Mouse (Mus musculus) brain, adult 2 months (tissue): ENCODE data around the gene Serpina16.
"Not testable (repeated sequence)": the region's sequence is repeated elsewhere in the genome, so short reads cannot be mapped to it uniquely, and the experiment has no call there.

Experiments used
- DNase-seq: peaks from one replicate; pipeline ENCODE4 v3.0.0; 2011; ENCODE audit warnings: low read depth, low spot score

The Serpina16 gene

DNA sequence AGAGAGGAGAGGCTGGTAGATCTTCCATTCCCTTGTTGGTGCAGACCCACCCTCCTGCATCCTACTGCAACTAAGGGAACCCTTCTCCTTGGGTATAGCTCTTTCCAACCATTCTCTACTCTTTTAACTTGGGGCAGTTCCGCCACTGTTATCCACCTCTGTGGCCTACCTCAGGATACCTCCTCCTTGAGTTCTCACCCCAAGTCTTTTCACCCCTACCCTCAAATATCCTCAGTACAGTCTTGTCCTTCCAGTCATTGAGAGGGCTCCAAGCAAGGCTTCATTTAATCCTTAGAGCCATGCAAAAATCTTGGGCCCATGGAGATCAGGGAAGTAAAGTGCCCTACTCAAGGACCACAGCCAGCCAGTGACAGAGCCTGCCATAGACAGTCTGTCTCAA is at the start of gene Serpina16:
Gene Serpina16 (minus strand): TSS at position 101 of the 400 bp plus-strand sequence.
- no peak for DNase-seq

DNA sequence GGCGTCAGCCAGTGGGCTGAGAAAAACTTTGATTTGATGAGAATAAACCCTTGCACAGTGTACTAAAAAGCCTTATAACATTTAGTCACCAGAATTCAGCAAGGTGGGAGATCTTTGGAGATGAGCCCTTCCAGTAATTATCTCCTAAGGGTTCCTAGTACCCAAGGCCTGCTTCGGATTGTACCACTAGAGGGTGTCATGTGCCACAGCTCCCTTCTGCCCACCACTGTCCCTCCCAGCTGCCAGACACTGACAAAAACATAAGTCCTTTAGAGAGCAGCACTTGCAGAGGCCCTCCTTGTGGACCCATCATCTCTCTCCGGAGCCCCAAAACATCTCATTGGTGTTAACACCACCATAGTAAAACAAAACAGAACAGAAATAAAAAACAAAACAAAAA is 35.6 kb upstream of the Serpina16 start:
- peak; percentile 22 for DNase-seq

- DNase-seq, result peak; percentile 21
These were observed 34.5 kb upstream of the Serpina16 start for GRCm38 (mm10) chr12:103710405-103710804.

DNA sequence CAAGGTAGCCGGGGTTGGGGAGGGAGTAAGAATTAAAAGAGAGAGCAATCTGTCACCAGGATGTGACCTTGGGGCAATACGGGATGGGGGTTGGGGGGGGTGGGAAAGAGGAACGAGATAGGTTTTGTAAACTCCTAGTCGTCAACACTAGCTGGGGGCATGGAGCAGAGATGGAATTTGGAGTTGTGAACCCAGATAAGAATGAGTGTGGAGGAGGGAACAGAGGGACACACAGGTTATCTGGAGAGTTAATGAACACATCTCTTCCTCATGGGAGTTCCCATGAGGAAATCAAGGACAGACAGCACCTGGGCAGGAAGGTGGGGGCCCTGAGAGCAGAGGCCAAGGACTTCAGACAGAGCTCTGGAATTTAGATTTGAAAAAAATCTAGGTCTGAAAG is 30.2 kb upstream of the Serpina16 start:
- DNase-seq, result no peak

- DNase-seq, result no peak
These were observed 29.6 kb upstream of the Serpina16 start for GRCm38 (mm10) chr12:103705547-103705946.

DNA sequence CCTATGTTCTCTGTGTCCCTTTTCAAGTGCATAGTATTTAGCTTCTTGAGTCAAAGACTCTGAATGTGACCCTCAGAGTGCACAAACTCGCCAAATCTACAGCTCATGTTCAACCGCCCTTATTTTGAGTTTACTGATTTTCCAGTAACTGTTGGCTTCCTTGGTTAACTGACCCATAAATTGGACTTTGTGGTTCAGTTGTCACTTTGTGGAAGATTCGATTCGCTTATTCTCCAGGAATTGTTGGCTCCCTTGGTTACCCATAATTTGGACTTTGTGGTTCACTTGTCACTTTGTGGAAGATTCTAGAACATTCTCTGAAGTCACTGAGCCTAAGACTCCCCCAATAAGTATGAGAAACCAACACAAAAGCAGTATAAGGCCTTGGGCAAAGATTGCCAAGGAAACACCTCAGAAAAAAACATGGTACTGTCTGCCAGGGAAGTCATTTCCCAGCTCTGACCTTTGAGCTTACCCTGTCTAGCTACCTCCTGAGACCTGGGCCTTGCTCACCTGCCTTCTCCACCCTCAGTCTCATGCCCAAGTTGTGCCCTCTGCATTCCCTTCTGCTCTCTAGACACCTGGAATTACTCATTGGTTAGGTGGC is 24.3 kb upstream of the Serpina16 start:
- no peak for DNase-seq

DNA sequence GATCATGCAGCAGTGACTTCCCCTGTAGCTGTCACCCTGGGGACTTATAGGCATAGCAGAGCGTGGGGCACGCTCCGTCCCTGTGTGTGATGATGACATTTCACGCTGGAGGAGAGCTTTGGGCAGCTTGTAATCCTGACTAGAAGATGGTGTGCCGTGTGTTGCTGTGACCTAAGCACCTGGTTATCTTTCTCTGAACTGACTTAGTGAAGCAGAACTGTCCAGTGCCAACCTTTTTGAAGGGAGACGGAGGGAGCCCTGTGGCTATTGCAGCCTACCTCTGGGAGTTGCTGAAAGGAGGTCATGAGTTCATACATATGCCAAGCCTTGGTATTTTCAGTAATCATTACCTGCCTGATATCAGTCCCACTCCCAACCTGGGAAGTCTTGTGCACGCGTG is 19.5 kb upstream of the Serpina16 start, which contains the start of gene Serpina1f:
Gene Serpina1f (minus strand): TSS at position 101 of the 400 bp plus-strand sequence.
- DNase-seq, result no peak

DNA sequence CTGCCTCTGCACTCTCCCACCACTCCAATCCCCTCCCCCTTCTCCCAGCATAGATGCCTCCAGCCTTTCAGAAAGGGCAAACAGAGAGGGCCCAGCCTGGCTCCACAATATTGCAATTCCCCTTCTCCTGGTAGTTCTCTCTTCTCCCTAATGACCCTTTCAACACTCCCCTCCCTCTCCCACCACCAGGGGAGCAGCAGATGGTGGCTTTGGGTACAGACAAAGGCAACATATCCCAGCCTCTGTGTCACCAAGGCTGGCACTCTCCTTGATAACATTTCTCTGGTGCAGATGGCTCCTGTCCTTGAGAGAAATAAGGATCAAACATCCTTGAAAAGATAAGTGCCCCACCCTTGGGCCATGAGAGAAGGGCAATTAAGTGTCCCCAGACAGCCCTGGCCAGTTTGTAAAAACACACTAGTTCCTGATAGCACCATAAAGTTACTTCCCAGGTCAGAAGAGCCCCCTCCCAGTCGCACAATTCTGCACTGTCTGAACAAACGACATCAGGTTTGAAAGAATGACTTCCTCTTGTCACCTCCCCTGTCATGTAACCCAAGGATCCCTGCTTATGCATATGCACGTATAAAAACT is 12.4 kb upstream of the Serpina16 start:
- no peak for DNase-seq

- no peak for DNase-seq
These were observed 11.1 kb upstream of the Serpina16 start for GRCm38 (mm10) chr12:103687021-103687420.

DNA sequence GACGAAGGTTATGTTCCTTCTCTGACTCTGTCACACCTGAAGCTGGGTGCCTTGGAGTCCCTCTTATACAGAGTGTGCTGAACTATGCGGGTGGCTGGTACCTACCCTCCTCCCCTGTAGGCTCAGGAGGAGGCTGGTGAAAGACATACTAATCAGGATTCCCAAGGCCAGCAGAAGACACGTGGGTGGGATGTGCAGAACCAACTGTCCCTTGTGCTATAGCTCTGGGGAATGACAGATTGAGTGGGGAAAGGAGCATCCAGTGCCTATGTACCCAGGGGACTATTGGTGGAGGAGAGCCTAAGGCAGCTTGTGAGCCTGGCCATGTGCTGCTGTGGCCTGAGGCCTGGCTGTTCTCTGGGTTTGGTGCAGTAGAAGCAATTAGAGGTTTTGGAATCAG is 10.1 kb upstream of the Serpina16 start:
- DNase-seq, result peak; percentile 81

DNA sequence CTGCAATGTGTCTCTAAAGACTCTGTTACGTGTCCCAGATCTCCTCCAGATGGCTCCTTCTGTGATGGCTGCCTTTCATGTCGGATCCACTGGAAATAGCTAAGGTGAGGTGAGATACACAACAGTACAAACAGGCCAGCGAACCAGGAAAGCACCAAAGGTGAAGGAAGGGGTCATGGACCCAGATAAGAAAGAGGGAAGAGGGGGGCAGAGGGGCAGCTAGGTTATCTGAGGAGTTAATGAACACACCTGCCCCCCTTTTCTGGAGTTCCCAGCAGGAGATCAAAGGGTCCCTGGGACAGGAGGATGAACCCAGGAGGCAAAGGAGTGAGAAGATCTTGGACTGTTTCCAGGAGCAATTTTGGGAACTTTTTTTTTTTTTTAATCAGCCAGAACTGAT is 9.4 kb upstream of the Serpina16 start:
- peak; percentile 32 for DNase-seq

DNA sequence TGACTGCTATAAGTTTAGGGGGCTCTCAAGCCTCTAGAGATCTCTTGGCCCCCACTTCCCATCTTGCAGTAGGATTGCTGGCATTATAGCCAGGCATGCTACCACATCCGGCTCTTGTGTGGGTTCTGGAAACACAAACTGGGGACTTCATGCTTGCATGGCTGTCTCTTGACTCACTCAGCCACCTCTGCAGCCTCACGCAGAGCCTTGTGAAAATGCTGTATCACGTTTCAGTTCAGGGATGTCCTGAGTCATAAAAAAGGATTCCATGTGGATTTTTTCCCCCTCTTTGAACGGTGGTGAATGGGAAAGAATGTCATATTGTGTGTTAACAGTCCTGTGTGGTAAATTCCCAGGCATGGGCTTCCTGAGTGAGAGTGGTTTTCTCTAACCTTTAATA is 7.8 kb upstream of the Serpina16 start:
- DNase-seq, result peak; percentile 19

GRCm38 (mm10) chr12:103681739-103682138 is 5.8 kb upstream of the Serpina16 start:
- no peak for DNase-seq

GRCm38 (mm10) chr12:103681169-103681568 is 5.2 kb upstream of the Serpina16 start:
- no peak for DNase-seq

DNA sequence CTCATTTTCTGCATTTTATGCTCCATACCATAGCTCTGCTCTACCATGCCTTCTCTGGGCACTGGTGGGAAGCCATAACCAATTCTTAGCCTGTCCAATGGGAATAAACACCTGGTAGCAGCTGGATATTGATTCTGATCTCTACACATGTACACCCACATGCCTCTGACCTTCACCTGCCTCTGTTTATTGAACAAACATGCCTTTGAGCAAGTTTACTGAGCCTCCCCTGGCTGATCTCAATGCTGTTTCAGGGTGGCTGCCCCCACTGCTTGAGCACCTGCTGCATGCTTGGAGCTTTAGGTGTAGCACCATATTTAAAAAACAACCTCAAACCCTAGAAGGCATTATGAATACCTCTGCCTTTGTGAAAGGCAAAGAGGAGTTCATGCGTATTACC is 3.9 kb upstream of the Serpina16 start:
- DNase-seq, result not testable (repeated sequence)

DNA sequence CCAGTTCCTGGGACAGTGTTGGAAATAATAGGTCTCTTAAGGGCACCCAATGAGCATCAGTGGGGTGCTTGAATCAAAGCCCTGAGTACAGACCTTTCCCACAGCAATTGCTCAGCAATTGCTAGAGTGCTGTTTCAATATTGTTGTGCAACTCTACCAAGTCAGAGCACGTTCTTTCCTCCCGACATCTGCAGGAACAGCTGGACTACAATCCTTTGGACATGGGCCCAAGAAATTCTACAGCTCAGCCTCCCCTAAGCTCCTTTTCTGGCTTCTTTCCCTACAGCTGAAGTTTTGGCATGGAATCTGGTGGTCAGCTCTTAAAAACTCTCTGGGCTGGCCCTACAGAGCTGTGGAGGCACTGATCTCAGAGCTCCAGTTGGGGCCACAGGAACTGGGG is 2.8 kb downstream of the Serpina16 start:
- peak; percentile 19 for DNase-seq

- no peak for DNase-seq
These were observed 4.5 kb downstream of the Serpina16 start for GRCm38 (mm10) chr12:103671483-103671882.

GRCm38 (mm10) chr12:103670964-103671363 is 5.0 kb downstream of the Serpina16 start:
- DNase-seq, result no peak

- DNase-seq, result peak; percentile 77
These were observed 5.6 kb downstream of the Serpina16 start for GRCm38 (mm10) chr12:103670344-103670743.

DNA sequence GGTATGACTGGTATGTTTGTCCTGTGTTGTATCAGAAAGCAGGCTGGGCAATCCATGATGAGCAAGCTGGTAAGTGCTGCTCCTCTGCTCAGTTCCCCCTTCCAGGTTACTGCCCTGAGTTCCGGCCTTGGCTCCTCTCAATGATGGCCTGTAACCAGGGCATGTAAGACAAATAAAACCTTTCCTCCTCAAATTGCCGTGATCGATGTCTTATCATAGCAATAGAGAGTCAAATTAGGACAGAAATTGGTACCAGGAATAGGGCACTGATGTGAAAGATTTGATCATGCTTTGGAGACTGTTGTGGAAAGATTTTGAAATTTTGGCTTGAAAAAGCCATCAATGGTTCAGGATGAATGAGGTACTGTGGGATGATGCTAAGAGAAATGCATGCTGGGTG is 10.7 kb downstream of the Serpina16 start:
- DNase-seq, result no peak

DNA sequence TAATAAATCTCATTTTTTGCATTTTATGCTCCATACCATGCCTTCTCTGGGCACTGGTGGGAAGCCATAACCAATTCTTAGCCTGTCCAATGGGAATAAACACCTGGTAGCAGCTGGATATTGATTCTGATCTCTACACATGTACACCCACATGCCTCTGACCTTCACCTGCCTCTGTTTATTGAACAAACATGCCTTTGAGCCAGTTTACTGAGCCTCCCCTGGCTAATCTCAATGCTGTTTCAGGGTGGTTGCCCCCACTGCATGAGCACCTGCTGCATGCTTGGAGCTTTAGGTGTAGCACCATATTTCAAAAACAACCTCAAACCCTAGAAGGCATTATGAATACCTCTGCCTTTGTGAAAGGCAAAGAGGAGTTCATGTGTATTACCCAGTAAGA is 13.9 kb downstream of the Serpina16 start:
- DNase-seq, result not testable (repeated sequence)

GRCm38 (mm10) chr12:103660076-103660475 is 15.9 kb downstream of the Serpina16 start:
- DNase-seq, result no peak

DNA sequence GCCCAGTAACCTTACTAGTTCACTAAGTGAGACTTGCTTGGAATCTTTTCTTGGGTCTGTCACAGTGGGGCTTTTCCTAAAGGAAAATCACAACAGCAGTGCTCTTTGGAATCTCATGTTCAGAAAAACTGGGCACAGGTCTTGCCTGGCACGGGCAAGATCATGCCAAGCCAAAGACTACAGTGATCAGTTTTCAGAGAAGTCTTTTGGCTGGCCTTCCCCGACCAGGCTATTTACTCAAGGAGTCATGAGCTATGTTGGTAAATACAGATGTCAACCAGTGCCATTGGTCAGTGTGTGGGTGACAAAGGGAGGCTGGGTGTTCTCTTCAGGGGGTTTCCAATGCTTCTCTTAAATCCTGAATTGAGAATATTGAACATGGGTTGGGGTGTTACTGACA is 16.8 kb downstream of the Serpina16 start:
- DNase-seq, result no peak

GRCm38 (mm10) chr12:103657991-103658390 is 17.9 kb downstream of the Serpina16 start:
- no peak for DNase-seq
